Mouse (Mus musculus): ENCODE measurements around the gene Lamc2.

The Lamc2 gene

GRCm38 (mm10) chr1:153153619-153154137 lies 32.6 kb downstream of the Lamc2 start:
- TF ChIP-seq GATA4 (IDR thresholded peaks at IDR 0.05; ENCODE audit: insufficient replicate concordance, low read length), result no peak

- TF ChIP-seq GATA4 (IDR thresholded peaks at IDR 0.05; ENCODE audit: insufficient replicate concordance, low read length), result no peak
These were observed 33.7 kb downstream of the Lamc2 start for GRCm38 (mm10) chr1:153152594-153152993.

DNA sequence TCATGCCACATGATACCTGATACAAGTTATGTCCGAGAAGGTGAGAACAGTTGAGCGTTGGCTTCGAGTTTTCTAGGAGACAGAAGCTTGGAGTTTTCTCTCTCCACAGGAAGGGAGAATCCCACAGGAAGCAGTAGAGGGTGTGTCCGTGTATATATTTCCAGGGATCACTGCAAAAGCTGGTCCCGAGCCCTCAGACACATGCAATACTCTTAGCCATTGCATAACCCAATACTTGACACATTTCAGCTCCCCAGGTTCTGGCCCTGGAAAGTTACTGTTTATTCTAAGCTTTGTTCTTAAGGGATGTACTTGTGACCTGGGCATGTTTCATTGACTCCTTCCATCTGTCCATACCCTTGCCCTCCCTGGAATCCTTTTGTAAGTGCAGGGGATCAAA lies 40.5 kb downstream of the Lamc2 start:
- no peak for TF ChIP-seq GATA4 (IDR thresholded peaks at IDR 0.05; ENCODE audit: insufficient replicate concordance, low read length)

- no peak for TF ChIP-seq GATA4 (IDR thresholded peaks at IDR 0.05; ENCODE audit: insufficient replicate concordance, low read length)
These were observed 42.2 kb downstream of the Lamc2 start for GRCm38 (mm10) chr1:153144021-153144420.

DNA sequence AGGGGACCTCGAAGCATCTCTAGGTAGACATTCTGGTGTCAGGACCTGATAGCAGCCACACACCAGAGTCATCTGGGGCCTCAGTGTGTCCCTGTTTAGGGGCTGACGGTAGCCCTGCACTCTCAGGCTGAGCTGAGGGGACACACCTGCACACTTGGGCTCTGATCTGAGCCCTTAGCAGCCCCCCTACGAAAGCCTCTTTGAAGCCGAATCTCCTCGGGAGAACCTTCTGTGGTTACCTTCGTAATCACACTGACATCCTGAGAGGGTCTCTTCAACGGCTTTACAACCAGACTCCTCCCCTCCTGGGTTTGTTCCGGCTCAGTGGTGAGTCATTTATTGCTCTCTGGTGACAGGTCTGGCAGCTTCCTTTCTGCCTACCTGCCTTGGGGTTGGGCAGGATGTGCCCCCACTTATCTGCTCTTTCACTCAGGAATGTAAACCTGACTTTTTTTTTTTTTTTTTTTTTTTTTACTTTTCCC lies 45.5 kb downstream of the Lamc2 start:
- TF ChIP-seq GATA4 (IDR thresholded peaks at IDR 0.05; ENCODE audit: insufficient replicate concordance, low read length), result no peak

- no peak for TF ChIP-seq GATA4 (IDR thresholded peaks at IDR 0.05; ENCODE audit: insufficient replicate concordance, low read length)
These were observed 46.0 kb downstream of the Lamc2 start for GRCm38 (mm10) chr1:153140265-153140664.

DNA sequence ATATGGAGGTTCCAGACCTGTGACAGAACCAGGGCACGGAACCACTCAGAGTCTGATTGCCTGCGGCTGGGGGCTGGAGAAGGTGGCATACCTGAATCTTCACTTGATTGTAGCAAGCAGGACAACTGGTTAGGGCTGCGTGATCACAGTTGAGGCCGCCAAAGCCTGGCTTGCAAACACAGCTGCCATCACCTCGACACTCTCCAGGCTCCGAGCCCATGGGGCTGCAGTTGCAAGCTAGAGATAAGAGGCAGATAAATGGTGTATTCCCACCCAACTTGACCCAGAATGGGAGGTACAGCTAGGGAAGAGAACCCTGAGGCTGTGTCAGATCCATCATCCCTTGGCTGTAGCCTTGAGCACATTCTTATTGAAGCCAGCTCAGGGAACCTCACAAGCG lies 46.6 kb downstream of the Lamc2 start:
- TF ChIP-seq GATA4 (IDR thresholded peaks at IDR 0.05; ENCODE audit: insufficient replicate concordance, low read length), result no peak

GRCm38 (mm10) chr1:153138486-153138885 lies 47.8 kb downstream of the Lamc2 start:
- no peak for TF ChIP-seq GATA4 (IDR thresholded peaks at IDR 0.05; ENCODE audit: insufficient replicate concordance, low read length)

- no peak for TF ChIP-seq GATA4 (IDR thresholded peaks at IDR 0.05; ENCODE audit: insufficient replicate concordance, low read length)
These were observed 49.6 kb downstream of the Lamc2 start for GRCm38 (mm10) chr1:153136647-153137046.

DNA sequence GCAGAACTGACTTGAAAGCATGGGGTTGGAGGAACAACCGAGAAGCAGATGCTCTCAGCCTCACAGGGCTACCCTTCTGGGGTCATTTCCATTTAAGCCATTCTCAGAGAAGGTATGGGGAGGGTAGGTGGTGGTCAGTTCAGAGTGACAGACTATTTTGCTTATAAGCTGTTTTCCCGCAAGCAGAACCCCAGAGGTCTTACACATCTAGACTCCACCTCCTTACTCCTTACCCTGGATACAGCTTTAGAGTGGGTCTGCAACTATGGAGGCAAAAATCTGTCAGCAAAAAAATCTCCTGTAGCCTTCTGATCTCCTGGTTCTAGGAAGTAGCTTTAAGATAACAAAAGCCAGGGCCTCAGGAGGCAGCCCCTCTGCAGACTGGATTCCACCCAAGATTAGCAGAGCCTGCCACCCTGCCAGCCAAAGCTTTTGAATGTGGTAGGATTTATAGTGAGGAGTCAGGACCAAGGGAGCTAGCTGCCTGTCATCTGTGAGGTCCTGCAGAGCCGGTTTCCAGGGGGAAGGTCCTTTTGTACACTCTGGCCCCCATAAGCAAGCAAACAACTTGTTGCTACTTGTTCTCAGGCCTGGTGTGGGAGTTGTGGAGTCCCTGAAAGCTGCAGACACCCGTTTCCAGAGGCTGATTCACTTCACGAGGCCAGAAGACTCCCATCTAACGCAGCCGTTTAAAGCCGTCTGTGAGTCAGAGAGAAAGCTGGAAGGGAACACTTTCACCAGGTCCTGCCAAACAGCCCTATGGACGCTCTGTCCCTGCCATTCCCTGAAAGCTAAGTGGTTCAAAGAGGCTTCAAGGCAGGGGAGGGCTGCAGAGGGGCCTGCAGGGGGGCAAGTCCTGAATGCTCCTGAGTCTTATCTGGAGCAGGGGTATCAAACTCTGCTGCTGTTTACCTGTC lies 52.1 kb downstream of the Lamc2 start:
- no peak for TF ChIP-seq GATA4 (IDR thresholded peaks at IDR 0.05; ENCODE audit: insufficient replicate concordance, low read length)

DNA sequence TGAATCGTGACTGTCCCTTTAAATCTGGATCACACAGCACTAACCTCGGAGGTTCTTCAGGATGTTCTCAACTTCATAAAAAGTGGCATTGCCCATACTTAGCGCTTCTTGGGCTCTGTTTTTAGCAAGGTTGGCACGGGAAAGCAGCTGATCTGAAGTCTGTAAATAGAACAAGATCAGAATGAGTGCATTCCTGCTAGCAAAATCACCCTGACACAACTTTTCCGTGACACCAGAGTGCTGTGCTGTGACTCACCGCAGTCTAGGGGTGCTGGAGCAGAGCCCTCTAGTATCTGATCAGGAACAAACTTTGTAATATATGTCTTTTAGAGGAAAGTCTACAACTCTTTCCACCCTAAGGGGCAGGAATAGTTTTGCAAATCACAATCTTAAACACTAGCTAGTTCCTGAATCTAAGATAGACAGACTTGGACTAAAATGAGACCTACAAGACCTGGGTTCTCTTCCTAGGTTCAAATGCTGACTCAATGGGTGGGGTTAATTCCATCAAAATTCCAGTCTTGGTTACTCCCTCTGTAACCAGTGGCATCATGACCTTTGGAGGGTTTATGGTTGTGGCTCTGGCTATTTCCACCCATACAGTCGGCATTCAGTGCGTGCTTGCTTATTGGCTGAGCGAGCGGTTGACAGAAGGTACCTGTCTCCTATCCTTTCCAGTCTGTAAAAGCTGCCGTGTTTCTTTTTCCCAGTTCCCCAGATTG lies 56.1 kb downstream of the Lamc2 start:
- TF ChIP-seq GATA4 (IDR thresholded peaks at IDR 0.05; ENCODE audit: insufficient replicate concordance, low read length), result no peak

DNA sequence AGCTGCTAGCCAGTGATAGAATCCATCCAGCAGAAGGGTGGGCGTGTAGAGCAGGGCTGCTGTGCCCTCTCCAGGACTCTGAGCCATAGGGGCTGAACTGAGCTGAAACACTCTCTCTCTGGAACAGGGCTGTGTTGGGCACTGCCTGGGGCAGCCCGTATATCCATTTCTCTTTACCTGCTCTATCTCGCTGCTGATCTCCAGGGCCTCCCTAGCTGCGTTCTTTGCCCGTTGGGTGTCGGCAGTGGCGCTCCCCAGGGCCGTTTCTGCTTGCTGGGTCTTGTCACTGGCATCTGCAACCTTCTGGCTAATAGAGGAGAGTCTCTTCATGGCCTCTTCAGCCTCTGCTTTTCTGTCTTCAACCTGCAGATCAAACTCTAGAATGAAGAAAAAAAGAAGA lies 57.5 kb downstream of the Lamc2 start:
- no peak for TF ChIP-seq GATA4 (IDR thresholded peaks at IDR 0.05; ENCODE audit: insufficient replicate concordance, low read length)

GRCm38 (mm10) chr1:153127622-153128021 lies 58.6 kb downstream of the Lamc2 start:
- no peak for TF ChIP-seq GATA4 (IDR thresholded peaks at IDR 0.05; ENCODE audit: insufficient replicate concordance, low read length)

- TF ChIP-seq GATA4 (IDR thresholded peaks at IDR 0.05; ENCODE audit: insufficient replicate concordance, low read length), result no peak
These were observed 59.5 kb downstream of the Lamc2 start for GRCm38 (mm10) chr1:153126491-153127381.

Measured in liver, adult (tissue).